Mouse (Mus musculus) T-helper 17 cell (primary cell): ENCODE measurements around the gene Dusp13.

Experiments used
- in situ Hi-C, 2 experiments: fragments of 300-600 bp; cut with MboI, MseI; formaldehyde crosslinking; loops; 1 replicate in 1 of 2; 2 replicates in 1 of 2; pipeline ENCODE4 v1.15.1; 2025; ENCODE audit warnings: high pct_unique_total_duplicates in 2 of 2

Gene Dusp13

GRCm38 (mm10) chr14:21748142-21748870 lies 2.7 kb downstream of the Dusp13 start:
- in situ Hi-C loops, result loop anchor here (5.0 to 10.0 kb wide), 2 partner anchors 61 to 944 kb away; no protein-coding TSS in a partner anchor

- in situ Hi-C loops, result loop anchor here (5.0 to 10.0 kb wide), 2 partner anchors 60 to 943 kb away; no protein-coding TSS in a partner anchor
Measured at GRCm38 (mm10) chr14:21747436-21748141, 3.4 kb downstream of the Dusp13 start.

GRCm38 (mm10) chr14:21746846-21747245 lies 4.1 kb downstream of the Dusp13 start:
- in situ Hi-C loops, result loop anchor here (5.0 to 10.0 kb wide), 2 partner anchors 60 to 942 kb away; no protein-coding TSS in a partner anchor

- in situ Hi-C loops, result loop anchor here (5.0 to 10.0 kb wide), 2 partner anchors 59 to 941 kb away; no protein-coding TSS in a partner anchor
Measured at GRCm38 (mm10) chr14:21746251-21746650, 4.7 kb downstream of the Dusp13 start.

- in situ Hi-C loops, result loop anchor here (5.0 to 10.0 kb wide), 2 partner anchors 58 to 940 kb away; no protein-coding TSS in a partner anchor
Measured at GRCm38 (mm10) chr14:21745149-21745548, 5.8 kb downstream of the Dusp13 start.

- in situ Hi-C loops, result loop anchor here in 1 of 2 experiments (10.0 kb wide), 1 partner anchor 939 kb away; no protein-coding TSS in a partner anchor
Measured at GRCm38 (mm10) chr14:21744169-21744568, 6.8 kb downstream of the Dusp13 start.

- in situ Hi-C loops, result loop anchor here in 1 of 2 experiments (10.0 kb wide), 1 partner anchor 938 kb away; no protein-coding TSS in a partner anchor
Measured at GRCm38 (mm10) chr14:21742441-21742840, 8.5 kb downstream of the Dusp13 start.

- in situ Hi-C loops, result loop anchor here in 1 of 2 experiments (10.0 kb wide), 1 partner anchor 937 kb away; no protein-coding TSS in a partner anchor
Measured at GRCm38 (mm10) chr14:21741786-21742185, 9.2 kb downstream of the Dusp13 start.

GRCm38 (mm10) chr14:21741314-21741713 lies 9.7 kb downstream of the Dusp13 start:
- in situ Hi-C loops, result loop anchor here in 1 of 2 experiments (10.0 kb wide), 1 partner anchor 937 kb away; no protein-coding TSS in a partner anchor

- in situ Hi-C loops, result loop anchor here in 1 of 2 experiments (10.0 kb wide), 1 partner anchor 936 kb away; no protein-coding TSS in a partner anchor
Measured at GRCm38 (mm10) chr14:21740345-21740744, 10.6 kb downstream of the Dusp13 start.

GRCm38 (mm10) chr14:21733131-21733905 lies 17.7 kb downstream of the Dusp13 start:
- in situ Hi-C loops, result loop anchor here in 1 of 2 experiments (5.0 kb wide), 1 partner anchor 606 kb away; no protein-coding TSS in a partner anchor

- in situ Hi-C loops, result loop anchor here (5.0 to 10.0 kb wide), 2 partner anchors 603 to 1265 kb away; no protein-coding TSS in a partner anchor
Measured at GRCm38 (mm10) chr14:21729936-21730335, 21.0 kb downstream of the Dusp13 start.

- in situ Hi-C loops, result loop anchor here in 1 of 2 experiments (10.0 kb wide), 1 partner anchor 1264 kb away; no protein-coding TSS in a partner anchor
Measured at GRCm38 (mm10) chr14:21729031-21729732, 21.8 kb downstream of the Dusp13 start.

- in situ Hi-C loops, result loop anchor here in 1 of 2 experiments (10.0 kb wide), 1 partner anchor 1257 kb away; no protein-coding TSS in a partner anchor
Measured at GRCm38 (mm10) chr14:21722021-21722698, 28.8 kb downstream of the Dusp13 start.

- in situ Hi-C loops, result loop anchor here in 1 of 2 experiments (10.0 kb wide), 1 partner anchor 1256 kb away; no protein-coding TSS in a partner anchor
Measured at GRCm38 (mm10) chr14:21720430-21721205, 30.4 kb downstream of the Dusp13 start.

GRCm38 (mm10) chr14:21719646-21720383 lies 31.2 kb downstream of the Dusp13 start:
- in situ Hi-C loops, result loop anchor here in 1 of 2 experiments (10.0 kb wide), 1 partner anchor 1255 kb away; no protein-coding TSS in a partner anchor

GRCm38 (mm10) chr14:21714486-21714885 lies 36.5 kb downstream of the Dusp13 start, which contains the start of gene Dupd1:
Gene Dupd1 (minus strand): TSS chr14:21714576.
- in situ Hi-C loops, result no loop called here

- in situ Hi-C loops, result no loop called here
Measured at GRCm38 (mm10) chr14:21711231-21711630, 39.8 kb downstream of the Dusp13 start.
